Mouse (Mus musculus) layer of hippocampus, postnatal 10 days (tissue): ENCODE results near the gene Btrc. TPM values are rescaled to one million over a fixed set of nuclear protein-coding genes. Genes with fewer than 3 reads are reported as not detected.

Source experiments
- DNase-seq, 2 experiments: peaks; one replicate each; pipeline ENCODE4 v3.0.0; 2021; ENCODE audit warnings: low spot score in 2 of 2
- total RNA-seq, 2 experiments: library from RNA; stranded (reverse); gene quantifications; 2 replicates each; pipeline ENCODE4 v1.2.3; 2021

Gene Btrc
- total RNA-seq, 2 experiments from 2014 or later = 79.1 to 87.1 TPM

GRCm38 (mm10) chr19:45469760-45470159, 106.2 kb downstream of the Btrc start:
- DNase-seq = no peak

DNA sequence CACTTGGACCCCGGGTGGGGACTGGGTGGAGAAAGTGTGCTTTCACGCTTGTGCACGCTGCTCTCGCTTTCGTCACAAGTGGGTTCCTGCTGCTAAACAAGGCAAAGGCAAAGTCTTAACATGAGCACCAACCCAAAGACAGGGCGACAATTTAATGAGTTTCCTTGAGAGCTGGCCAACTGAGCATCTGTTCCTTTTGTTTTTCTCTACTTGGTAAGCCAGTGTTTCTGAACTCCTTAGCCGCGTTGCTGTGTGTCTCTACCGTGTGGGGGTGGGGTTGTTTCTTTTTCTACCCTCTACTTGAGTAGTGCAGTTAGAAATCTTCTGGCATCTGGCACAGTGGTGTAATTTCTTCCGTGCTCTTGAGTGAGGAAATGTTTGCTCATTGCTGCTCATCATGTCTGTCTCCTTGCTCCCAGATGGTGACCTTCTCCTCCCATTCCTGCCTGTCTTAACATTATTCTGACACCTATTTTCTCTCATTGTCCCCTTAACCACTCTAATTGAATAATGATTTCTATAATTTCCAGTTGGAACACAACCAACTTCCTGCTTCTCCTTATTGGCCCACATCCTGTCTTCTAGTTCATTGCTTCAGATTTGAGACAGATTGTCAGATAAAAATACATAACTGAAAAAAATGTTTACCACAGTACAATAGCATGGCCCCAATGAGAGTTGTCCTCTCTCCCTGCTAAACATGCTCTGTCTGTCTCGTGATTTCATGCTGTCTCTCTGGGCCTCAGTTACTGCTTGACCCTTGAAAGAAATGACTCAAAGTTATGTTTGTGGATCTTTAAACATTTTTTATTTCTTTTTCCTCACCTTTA, 109.4 kb downstream of the Btrc start:
- DNase-seq = peak in 1 of 2 experiments; percentile 21

DNA sequence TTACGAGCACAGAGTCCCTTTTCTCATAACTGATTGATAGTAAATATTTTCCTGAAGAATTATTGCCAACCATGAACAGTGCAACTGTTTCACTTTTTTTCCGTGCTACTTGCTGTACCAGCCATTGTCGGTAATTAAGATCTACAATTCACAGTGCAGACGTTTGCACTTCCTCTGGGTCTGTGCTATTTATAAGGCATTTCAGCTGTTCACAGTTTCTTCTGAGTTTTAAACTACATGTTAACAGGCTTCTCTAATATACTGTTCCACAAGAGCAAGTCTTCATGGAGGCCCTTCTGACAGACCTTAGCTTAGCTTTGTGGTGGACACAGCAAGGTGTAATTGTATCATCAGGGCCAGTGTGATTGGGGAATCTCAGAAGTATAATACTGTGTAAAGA, 111.2 kb downstream of the Btrc start:
- no peak for DNase-seq

GRCm38 (mm10) chr19:45475928-45476553, 112.5 kb downstream of the Btrc start:
- peak; percentile 44 to 49 for DNase-seq

GRCm38 (mm10) chr19:45479548-45479947, 116.0 kb downstream of the Btrc start:
- DNase-seq = no peak

GRCm38 (mm10) chr19:45480490-45480889, 117.0 kb downstream of the Btrc start:
- no peak for DNase-seq

GRCm38 (mm10) chr19:45480951-45481350, 117.4 kb downstream of the Btrc start:
- DNase-seq = no peak

GRCm38 (mm10) chr19:45483470-45483869, 119.9 kb downstream of the Btrc start:
- DNase-seq = no peak

- no peak for DNase-seq
Observed at GRCm38 (mm10) chr19:45486206-45486991, 122.9 kb downstream of the Btrc start.

- DNase-seq = no peak
Observed at GRCm38 (mm10) chr19:45486992-45487387, 123.5 kb downstream of the Btrc start.

DNA sequence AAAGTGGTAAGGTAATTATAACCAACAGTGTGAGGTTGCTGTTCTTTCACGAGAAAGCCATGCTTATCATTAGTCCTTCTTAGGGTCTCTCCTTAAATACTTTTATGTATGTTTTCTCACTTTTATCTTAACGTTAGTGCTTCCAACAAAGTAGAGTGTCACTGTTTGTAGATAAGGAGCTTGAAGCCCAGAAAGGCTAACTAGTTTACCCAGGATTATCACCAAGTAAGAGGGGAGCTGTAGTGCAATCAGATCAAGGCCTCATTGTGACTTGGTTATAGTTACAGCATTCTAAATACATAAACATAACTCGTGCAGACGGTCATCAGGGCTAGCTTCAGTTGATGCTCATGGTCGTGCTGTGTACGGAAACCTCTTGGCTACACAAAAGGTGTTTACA, 126.4 kb downstream of the Btrc start:
- DNase-seq = no peak

DNA sequence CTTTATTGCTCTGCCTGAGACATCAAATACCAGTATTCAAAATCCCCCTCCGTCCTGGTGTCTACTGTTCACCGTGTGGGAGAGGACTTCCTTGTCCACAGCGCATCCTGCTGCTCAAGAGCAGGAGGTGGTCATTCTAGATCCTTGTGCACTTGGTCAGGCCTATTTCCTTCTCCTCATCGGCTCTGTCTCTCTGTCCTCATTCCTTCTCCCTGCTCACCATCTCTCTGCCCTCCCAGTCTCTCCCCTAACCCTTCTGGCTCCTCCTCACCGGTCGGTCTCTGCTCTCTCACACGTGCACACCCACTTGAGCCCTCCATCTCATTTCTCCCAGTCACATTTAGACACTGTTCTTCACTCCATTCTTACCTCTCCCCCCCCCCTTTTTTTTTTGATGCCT, 127.7 kb downstream of the Btrc start:
- no peak for DNase-seq

DNA sequence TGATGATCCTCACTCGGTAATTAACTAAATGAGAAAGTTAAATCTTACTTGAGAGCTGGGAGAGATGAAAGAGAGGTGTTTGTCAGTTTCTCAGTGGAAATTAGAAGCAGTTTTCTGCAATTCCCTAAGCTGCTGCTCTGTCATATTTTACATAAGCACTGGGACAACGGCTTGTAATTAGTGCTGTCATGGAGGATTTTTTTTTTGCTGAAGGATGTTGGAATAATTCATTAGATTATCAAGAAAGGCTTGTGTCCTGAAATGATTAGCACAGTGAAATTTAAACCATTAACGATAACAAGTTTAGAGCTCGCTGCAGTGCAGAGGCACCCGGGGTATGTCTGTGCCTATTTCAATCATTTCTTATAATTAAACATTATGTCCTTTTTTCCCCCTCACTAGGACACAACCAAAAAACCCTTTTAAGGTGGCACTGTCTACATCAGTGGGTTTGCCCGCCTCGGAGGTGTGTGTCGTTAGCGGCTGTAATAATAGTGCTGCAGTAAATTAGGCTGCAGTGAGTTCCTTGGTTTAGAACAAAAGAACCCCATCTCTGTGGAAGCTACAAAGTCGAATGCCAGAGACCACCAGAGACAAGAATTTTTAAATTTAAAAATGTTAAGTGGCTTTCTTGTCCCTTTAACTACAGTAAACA, 130.7 kb downstream of the Btrc start:
- no peak for DNase-seq

GRCm38 (mm10) chr19:45505446-45505845, 141.9 kb downstream of the Btrc start:
- no peak for DNase-seq

GRCm38 (mm10) chr19:45507531-45507930, 144.0 kb downstream of the Btrc start:
- DNase-seq = peak in 1 of 2 experiments; percentile 37

- DNase-seq = no peak
Observed at GRCm38 (mm10) chr19:45510680-45511079, 147.1 kb downstream of the Btrc start.

GRCm38 (mm10) chr19:45511406-45511805, 147.9 kb downstream of the Btrc start:
- peak in 1 of 2 experiments; percentile 34 for DNase-seq

GRCm38 (mm10) chr19:45515341-45515740, 151.8 kb downstream of the Btrc start:
- DNase-seq = no peak

DNA sequence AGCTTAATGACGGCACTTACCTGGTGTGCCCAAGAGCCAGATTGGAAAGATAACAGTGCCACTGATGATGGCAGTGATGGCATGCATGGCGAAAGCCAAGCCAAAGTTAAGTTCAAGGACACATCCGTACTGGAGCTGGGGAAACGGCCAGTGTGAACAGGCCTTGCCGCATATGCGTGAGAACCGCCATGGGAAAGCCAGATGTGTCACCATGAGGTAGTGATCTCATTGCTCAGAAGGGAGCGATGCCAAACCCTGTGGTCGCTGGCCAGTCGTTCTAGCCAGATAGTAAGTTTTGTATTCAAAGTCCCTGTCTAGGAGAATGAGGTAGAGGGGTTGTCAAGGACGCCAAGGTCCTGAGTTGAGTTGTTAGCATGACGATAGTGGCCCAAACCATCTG, 152.7 kb downstream of the Btrc start:
- no peak for DNase-seq

GRCm38 (mm10) chr19:45527382-45527781, 163.8 kb downstream of the Btrc start:
- no peak for DNase-seq

GRCm38 (mm10) chr19:45527931-45528534, 164.5 kb downstream of the Btrc start:
- no peak for DNase-seq
